ENCODE assay signal across 9 mouse cellular contexts in the genomic region with DNA sequence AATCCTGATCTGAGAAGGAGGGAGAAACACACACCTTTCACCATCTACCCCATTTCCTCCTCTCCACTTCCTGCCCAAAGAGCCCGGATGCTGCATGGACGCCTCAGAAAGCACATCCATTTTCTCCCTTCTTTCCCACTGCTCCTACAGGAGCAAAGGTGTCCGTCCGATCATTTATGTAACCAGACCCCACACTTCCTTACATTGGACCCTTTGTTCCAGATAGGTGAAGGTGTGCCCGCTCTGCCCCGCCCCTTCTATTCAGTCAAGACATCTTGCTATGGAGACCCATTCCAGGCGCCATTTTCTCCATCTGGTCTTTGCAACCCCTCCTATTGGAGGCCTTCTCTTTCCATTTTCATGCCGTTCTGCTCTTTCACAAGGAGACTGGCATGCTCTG. TPM values are rescaled to one million over a fixed set of nuclear protein-coding genes. Genes with fewer than 3 reads are reported as not detected.
DNase-seq lines count a peak whose midpoint lies in the region; ATAC-seq lines count a peak whose summit lies in the region.
"Had no signal": no experiment of that assay in that cellular context is flagged by ENCODE, and none has a peak within 500 bp of the region (broad histone marks: within the 10 kb centered on the region; RNA-seq: fewer than 3 reads in every experiment).

No protein-coding gene starts in this region.

- WGBS in heart, embryonic 13.5 days, result 45% methylated on average over 8 of the region's 8 CpGs
- WGBS in hindbrain, embryonic 14.5 days, result 55% methylated on average over 8 of the region's 8 CpGs
- 45% methylated on average over 8 of the region's 8 CpGs for WGBS in midbrain, embryonic 16.5 days

- H3K36me3 ChIP-seq in heart, embryonic 13.5 days, result no peaks in the 10 kb centered on the region
- H3K36me3 ChIP-seq in hindbrain, embryonic 14.5 days (replicated peaks; ENCODE audit: control insufficient read depth, insufficient read depth), result no peaks in the 10 kb centered on the region
- no peaks in the 10 kb centered on the region for H3K36me3 ChIP-seq in midbrain, embryonic 16.5 days (ENCODE audit: control insufficient read depth, insufficient read depth, low read length)

- intact Hi-C loops in heart, postnatal 25 days (cut with DNase I), result no loop called here

- H3K4me3 ChIP-seq in heart, embryonic 13.5 days, result peak overlapping the region; percentile 70
- H3K4me3 ChIP-seq in hindbrain, embryonic 14.5 days (replicated peaks; ENCODE audit: low read length), result peak overlapping the region; percentile 49
- H3K4me3 ChIP-seq in midbrain, embryonic 16.5 days (ENCODE audit: low read depth, low read length), result peak overlapping the region; percentile 59

- ATAC-seq in heart, embryonic 13.5 days (ENCODE audit: extremely low read depth, insufficient number of reproducible peaks, low FRiP score, low TSS enrichment), result no peak
- ATAC-seq in hindbrain, embryonic 14.5 days (ENCODE audit: low FRiP score), result no peak
- peak; percentile 34 for ATAC-seq in midbrain, embryonic 16.5 days
- ATAC-seq: Patski had no signal

- peaks cover 54% of the 10 kb centered on the region for H3K9me3 ChIP-seq in heart, embryonic 13.5 days
- peaks cover 50% of the 10 kb centered on the region for H3K9me3 ChIP-seq in hindbrain, embryonic 14.5 days (ENCODE audit: control insufficient read depth, low read length)
- H3K9me3 ChIP-seq in midbrain, embryonic 16.5 days (replicated peaks; ENCODE audit: control insufficient read depth, low read length, poor library complexity, severe bottlenecking), result peaks cover 28% of the 10 kb centered on the region

- H3K27ac ChIP-seq in heart, embryonic 13.5 days (replicated peaks), result peak overlapping the region; percentile 81
- H3K27ac ChIP-seq in hindbrain, embryonic 14.5 days, result peak overlapping the region; percentile 82
- peak overlapping the region; percentile 74 for H3K27ac ChIP-seq in midbrain, embryonic 16.5 days (ENCODE audit: low read length)

- H3K4me1 ChIP-seq in heart, embryonic 13.5 days, result peaks cover 56% of the 10 kb centered on the region
- H3K4me1 ChIP-seq in hindbrain, embryonic 14.5 days (replicated peaks; ENCODE audit: control insufficient read depth, insufficient read depth, low read length), result peaks cover 27% of the 10 kb centered on the region
- peaks cover 48% of the 10 kb centered on the region for H3K4me1 ChIP-seq in midbrain, embryonic 16.5 days (ENCODE audit: control insufficient read depth, insufficient read depth, low read length)

- peaks cover 35% of the 10 kb centered on the region for H3K27me3 ChIP-seq in heart, embryonic 13.5 days (replicated peaks)
- H3K27me3 ChIP-seq in hindbrain, embryonic 14.5 days (ENCODE audit: control insufficient read depth, insufficient read depth, low read length), result peaks cover 23% of the 10 kb centered on the region
- H3K27me3 ChIP-seq in midbrain, embryonic 16.5 days (ENCODE audit: control insufficient read depth, insufficient read depth, low read depth, low read length), result peaks cover 8% of the 10 kb centered on the region
- H3K27me3 ChIP-seq: Patski had no signal

- H3K9ac ChIP-seq in heart, embryonic 13.5 days, result peak overlapping the region; percentile 87
- peak overlapping the region; percentile 71 for H3K9ac ChIP-seq in hindbrain, embryonic 14.5 days
- H3K9ac ChIP-seq in midbrain, embryonic 16.5 days (ENCODE audit: low read depth, low read length), result peak overlapping the region; percentile 65

- peak overlapping the region; percentile 78 for H3K4me2 ChIP-seq in heart, embryonic 13.5 days
- peak overlapping the region; percentile 44 for H3K4me2 ChIP-seq in hindbrain, embryonic 14.5 days (replicated peaks)
- peak overlapping the region; percentile 42 for H3K4me2 ChIP-seq in midbrain, embryonic 16.5 days (ENCODE audit: low read length)

- DNase-seq in heart, postnatal 25 days (ENCODE audit: low spot score), result no peak
- DNase-seq in NIH3T3 (ENCODE audit: low read depth), result peak; percentile 50
- peak; percentile 57 for DNase-seq in hindbrain, embryonic 14.5 days (ENCODE audit: low spot score)
- no peak for DNase-seq in cerebellum, adult 9-11 months
- DNase-seq in spleen, postnatal 4 days (ENCODE audit: low spot score in 2 of 2), result no peak
- DNase-seq in gastrocnemius, adult 8-10 months (ENCODE audit: low spot score in 2 of 2), result no peak

RNA-seq across cellular contexts. Expression of a gene that starts 10.3 kb away (rescaled TPM):
- polyA plus RNA-seq in heart, embryonic 13.5 days (2015; fragmentation: Nextera tagmentation; extraction: Ambion mirVana), result 1,244 and 1,252 TPM in 2 replicates
- total RNA-seq in heart, postnatal 25 days (2021), result 1,000 to 10,000 TPM; 1,170 to 1,213 TPM
- 1,800 and 1,897 TPM in 2 replicates for polyA plus RNA-seq in hindbrain, embryonic 14.5 days (2014; fragmentation: Nextera tagmentation; extraction: Ambion mirVana)
- polyA plus RNA-seq in midbrain, embryonic 16.5 days (2015; fragmentation: Nextera tagmentation; extraction: Ambion mirVana), result 1,445 and 1,454 TPM in 2 replicates
- total RNA-seq in gastrocnemius, adult 8-10 months (2022), result 1,000 to 10,000 TPM; 1,232 to 1,409 (median 1,307) TPM

RNA-seq across cellular contexts. Expression of a gene that starts 52.1 kb away (rescaled TPM):
- polyA plus RNA-seq in heart, embryonic 13.5 days (2015; fragmentation: Nextera tagmentation; extraction: Ambion mirVana), result 16.0 and 26.6 TPM in 2 replicates
- 1 to 10 TPM; 1.6 to 2.2 TPM for total RNA-seq in heart, postnatal 25 days (2021)
- 8.6 and 10.9 TPM in 2 replicates for polyA plus RNA-seq in hindbrain, embryonic 14.5 days (2014; fragmentation: Nextera tagmentation; extraction: Ambion mirVana)
- 11.1 and 15.0 TPM in 2 replicates for polyA plus RNA-seq in midbrain, embryonic 16.5 days (2015; fragmentation: Nextera tagmentation; extraction: Ambion mirVana)
- 1 to 10 TPM; 1.0 to 2.2 (median 1.2) TPM for total RNA-seq in gastrocnemius, adult 8-10 months (2022)

Comparison
In these comparisons a context has a peak if more than half of its experiments do, and no peak if none do; other contexts are left out.
1. DNase-seq: peak in NIH3T3 (single experiment) and hindbrain, embryonic 14.5 days (single experiment); none in heart, postnatal 25 days (single experiment), cerebellum, adult 9-11 months (single experiment), spleen, postnatal 4 days (0 of 2) and gastrocnemius, adult 8-10 months (0 of 2).
2. Peak in every context shown above with its lines, with median percentiles within 50 percentile points of each other: H3K27ac ChIP-seq, H3K4me2 ChIP-seq, H3K4me3 ChIP-seq and H3K9ac ChIP-seq.